Mouse (Mus musculus): Measurements from ENCODE around the gene Tpx2. TPM values are rescaled to one million over a fixed set of nuclear protein-coding genes. Genes with fewer than 3 reads are reported as not detected.

Gene Tpx2
- total RNA-seq, 2 experiments from 2014 or later, result 3.2 to 3.6 TPM

DNA sequence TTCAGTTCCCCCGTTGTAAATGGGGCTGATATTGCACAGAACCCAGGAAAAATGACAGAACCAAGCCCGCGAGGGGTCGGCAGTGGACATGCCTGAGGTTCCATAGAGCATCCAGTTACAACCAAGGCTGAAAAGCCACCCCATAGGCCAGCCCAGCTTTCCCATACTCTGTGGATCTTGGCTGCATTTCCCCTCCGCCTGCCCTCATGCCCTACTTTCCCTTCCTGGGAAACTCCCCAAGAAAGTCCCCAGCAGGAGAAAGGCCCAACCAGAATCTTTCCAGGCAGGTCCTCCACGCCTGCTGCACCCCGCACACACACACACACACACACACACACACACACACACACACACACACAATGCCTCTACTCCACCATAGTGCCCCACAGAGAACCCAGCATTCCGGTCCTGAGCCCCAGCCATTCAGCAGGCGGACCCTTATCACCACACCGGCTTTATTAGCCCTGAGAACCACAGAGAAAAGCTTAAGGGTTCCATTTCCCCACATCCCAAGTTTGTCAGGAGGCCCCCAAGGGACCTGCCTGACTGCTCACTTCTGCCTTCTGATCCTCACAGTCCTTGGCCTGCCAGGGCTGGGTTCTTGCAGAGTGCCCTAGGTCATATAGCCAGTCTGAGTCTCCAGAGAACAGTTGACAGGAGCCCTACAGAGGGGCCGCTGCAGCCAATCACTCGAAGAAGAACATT lies 83.8 kb downstream of the Tpx2 start:
- no peak for DNase-seq (ENCODE audit: low spot score in 2 of 2)
- intact Hi-C loops (cut with DNase I), result no loop called here

DNA sequence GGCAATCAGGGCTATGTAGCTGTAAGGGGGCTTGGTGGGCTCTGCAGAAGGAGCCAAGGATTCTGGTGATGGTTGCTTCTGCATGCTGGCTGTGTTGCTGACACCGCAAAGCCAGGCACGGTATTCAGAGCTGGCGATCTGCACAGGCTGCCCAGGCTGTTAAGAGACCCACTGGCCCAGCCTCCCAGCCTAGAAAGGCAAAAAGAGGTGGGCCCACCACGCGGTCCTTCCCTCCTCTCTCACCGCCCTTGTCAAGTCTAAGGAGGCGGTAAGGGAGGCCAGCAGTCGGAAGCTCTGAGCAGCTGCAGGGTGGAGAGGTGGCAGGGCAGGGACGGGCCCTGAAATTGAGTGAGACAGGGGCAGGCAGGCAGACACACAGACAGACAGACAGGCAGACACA lies 85.3 kb downstream of the Tpx2 start, which contains the start of gene Foxs1:
TSS of gene Foxs1 (minus strand) at position 161 of the 400 bp plus-strand sequence.
- DNase-seq (ENCODE audit: low spot score in 2 of 2), result no peak
- intact Hi-C loops (cut with DNase I), result no loop called here

DNA sequence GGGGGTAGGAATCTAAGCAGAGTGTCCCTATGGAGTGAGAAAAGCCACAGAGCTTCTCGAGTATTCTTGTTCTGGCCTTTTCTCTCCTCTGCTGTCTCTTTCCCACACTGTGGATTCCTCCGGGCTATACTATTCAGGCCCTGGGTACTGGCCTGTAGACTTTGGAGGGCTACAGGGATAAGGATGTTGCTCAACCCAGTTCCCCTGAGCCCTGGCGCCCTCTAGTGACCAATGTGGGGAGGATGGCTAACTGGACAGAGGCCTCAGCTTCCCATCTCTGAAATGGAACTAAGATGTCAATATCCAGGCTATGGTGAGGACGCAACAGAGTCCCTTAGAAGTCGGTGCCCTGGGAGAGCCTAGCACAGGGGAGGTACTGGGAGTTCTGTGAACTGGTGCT lies 85.8 kb downstream of the Tpx2 start:
- no peak for DNase-seq (ENCODE audit: low spot score in 2 of 2)
- intact Hi-C loops (cut with DNase I), result no loop called here

DNA sequence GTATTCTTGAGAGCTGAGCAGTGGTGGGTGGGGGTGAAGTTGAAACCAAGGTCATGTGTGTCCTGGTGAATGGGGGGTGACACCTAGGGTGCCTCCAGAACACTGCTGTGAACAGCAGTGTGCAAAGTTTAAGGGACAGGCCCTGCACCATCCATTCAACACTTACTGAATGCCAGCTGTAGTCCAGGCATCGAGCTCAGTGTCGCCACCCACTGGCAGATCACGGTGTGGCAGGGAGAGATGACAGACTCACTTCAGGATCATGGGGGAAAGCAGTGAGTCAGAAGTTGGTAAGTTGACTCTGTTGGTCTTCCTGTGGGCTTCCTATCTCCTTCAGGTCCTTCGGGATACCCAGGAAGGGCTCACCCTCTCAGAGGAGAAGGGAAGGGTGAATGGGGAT lies 92.1 kb downstream of the Tpx2 start:
- DNase-seq (ENCODE audit: low spot score in 2 of 2), result no peak
- intact Hi-C loops (cut with DNase I), result no loop called here

DNA sequence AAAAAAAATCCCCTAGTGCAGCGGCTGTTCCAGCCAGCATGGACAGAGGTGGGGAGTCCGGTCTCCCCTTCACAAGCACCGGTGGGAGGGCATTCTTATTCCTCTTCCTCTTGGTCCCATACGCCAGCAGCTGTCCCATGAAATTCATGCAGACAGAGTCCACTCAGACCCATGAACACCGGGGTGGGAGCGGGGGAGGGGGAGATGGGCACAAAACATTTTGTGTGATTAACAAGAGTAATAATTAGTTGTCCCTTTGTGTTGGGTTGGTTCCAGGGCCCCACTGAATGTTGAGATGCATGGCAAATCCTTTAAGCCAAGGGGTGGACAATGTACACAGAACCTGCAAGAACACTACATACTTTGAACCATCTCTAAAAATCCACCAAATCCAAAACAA lies 93.3 kb downstream of the Tpx2 start:
- intact Hi-C loops (cut with DNase I), result no loop called here
- DNase-seq (ENCODE audit: low spot score in 2 of 2), result no peak

DNA sequence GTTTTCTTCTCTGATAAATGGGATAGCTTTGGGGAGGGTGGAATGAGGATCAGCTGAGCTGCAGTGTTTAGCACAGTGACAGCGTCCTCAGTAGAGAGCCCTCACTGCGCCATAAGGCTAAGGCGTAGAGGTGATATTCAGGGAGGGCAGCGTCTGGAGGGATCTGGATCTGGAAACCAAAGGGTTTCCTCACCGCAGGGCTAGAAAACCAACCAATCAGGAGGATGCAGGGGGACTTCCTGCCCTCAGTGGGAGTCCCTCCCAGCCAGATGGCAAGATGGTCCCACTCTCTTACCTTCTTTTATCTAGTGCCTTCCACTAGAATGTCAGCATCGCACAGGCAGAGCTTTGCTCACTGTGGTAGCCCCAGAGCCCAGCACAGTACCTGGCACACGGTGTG lies 94.0 kb downstream of the Tpx2 start:
- intact Hi-C loops (cut with DNase I), result no loop called here
- no peak for DNase-seq (ENCODE audit: low spot score in 2 of 2)

DNA sequence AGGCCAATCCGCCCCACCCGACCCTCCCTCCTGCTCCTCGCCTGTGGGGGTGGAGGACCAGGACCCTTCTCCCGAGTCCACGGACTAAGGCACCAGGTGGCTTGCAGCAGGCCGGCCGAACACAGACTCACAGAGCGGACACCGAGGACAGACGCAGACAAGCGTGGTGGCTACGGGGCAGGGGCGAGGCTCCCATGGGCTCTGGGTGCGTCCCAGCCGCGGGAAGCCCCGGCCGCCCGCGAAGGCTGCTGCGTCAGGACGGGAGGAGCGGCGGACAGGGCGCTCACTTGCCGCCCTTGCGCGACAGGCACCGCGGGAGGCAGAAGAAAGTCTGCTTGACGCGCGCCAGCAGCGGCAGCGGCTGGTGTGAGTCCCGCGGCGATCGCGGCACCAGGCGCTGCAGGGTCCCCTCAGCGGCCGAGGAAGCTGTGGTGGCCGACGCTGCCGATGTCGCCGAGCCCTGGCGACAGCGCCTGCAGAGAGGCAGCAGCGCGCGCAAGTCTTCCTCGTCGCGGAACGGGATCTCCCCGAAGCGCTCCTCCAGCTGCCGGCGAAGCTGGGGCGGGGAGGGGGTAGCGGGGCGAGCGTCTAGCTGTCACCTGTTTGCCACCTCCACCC lies 95.2 kb downstream of the Tpx2 start:
- peak in 1 of 2 experiments; percentile 22 for DNase-seq (ENCODE audit: low spot score in 2 of 2)
- intact Hi-C loops (cut with DNase I), result no loop called here

DNA sequence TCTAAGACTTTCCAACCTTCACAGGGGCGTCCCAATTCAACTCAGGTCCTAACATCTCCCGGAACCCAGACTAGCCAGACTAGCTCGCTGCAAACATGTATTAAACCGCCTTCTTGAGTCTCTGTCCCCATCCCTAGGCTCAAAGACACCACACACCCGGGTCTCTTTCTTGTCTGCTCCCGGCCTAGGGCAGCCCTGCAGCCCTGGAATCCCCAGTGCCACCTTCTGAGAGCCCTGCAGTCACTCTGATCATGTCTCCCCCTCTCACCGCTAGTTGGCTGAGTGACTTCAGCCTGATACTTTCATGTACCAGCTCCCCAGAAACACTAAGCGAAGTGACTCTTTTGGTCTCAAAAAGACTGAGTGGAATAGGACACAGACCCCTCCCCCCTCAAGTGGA lies 95.8 kb downstream of the Tpx2 start:
- no peak for DNase-seq (ENCODE audit: low spot score in 2 of 2)
- intact Hi-C loops (cut with DNase I), result no loop called here

DNA sequence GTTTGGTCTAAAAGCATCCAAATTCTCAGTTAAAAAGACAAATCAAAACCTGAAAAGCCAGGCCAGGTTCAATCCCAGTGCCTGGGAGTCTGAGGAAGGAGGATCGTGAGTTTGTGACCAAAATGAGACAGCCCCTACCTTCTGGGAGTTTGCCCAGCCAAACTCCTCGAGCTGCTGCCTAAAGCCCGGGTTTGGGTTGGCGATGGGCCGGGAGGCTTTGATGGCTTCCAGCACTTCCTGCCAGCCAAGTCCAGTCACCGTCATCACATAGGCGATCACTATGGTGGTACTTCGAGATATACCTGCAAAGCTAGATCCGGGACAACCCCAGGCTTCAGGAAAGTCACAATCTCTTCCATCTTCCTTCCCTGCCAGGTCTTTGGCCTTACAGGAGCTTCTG lies 96.2 kb downstream of the Tpx2 start:
- intact Hi-C loops (cut with DNase I), result no loop called here
- no peak for DNase-seq (ENCODE audit: low spot score in 2 of 2)

Small RNA genes within 50 kb of the gene (microRNA-seq; reads per million reads assigned to microRNA genes)
- gene Mir5622, result not detected

Other genes starting within 250 kb of the Tpx2 start
- gene Defb45, start 248.6 kb upstream of the Tpx2 start, total RNA-seq (2021), result not detected
- not detected for gene Defb36, start 243.6 kb upstream of the Tpx2 start, total RNA-seq (2021)
- gene Defb25, start 224.9 kb upstream of the Tpx2 start, total RNA-seq (2021), result not detected
- gene Rem1, start 221.0 kb upstream of the Tpx2 start, total RNA-seq (2021), result 1 to 10 TPM in 1 of 2 experiments, under 1 TPM in 1; 0.86 to 1.4 TPM
- 10 to 100 TPM; 72.2 to 75.4 TPM for gene H13, start 178.5 kb upstream of the Tpx2 start, total RNA-seq (2021)
- 10 to 100 TPM; 17.0 to 18.9 TPM for gene Mcts2, start 160.9 kb upstream of the Tpx2 start, total RNA-seq (2021)
- gene Id1, start 111.7 kb upstream of the Tpx2 start, total RNA-seq (2021), result 10 to 100 TPM; 22.9 to 23.9 TPM
- 1 to 10 TPM; 1.7 to 1.8 TPM for gene Cox4i2, start 93.8 kb upstream of the Tpx2 start, total RNA-seq (2021)
- 100 to 1,000 TPM; 128 to 133 TPM for gene Bcl2l1, start 16.2 kb upstream of the Tpx2 start, total RNA-seq (2021)
- gene Mylk2, start 63.4 kb downstream of the Tpx2 start, total RNA-seq (2021), result not detected
- gene Foxs1, start 85.2 kb downstream of the Tpx2 start, total RNA-seq (2021), result under 1 TPM; 0.49 to 0.50 TPM
- 10 to 100 TPM; 14.7 to 23.6 TPM for gene Dusp15, start 103.7 kb downstream of the Tpx2 start, total RNA-seq (2021)
- 1 to 10 TPM; 1.3 to 3.6 TPM for gene Ttll9, start 114.5 kb downstream of the Tpx2 start, total RNA-seq (2021)
- 10 to 100 TPM; 46.9 to 59.5 TPM for gene Pdrg1, start 167.5 kb downstream of the Tpx2 start, total RNA-seq (2021)
- gene Xkr7, start 183.9 kb downstream of the Tpx2 start, total RNA-seq (2021), result 1 to 10 TPM; 5.2 to 7.0 TPM
- gene Ccm2l, start 218.0 kb downstream of the Tpx2 start, total RNA-seq (2021), result 1 to 10 TPM; 4.0 to 5.8 TPM